Mouse (Mus musculus) midbrain, embryonic 16.5 days (tissue): ENCODE data around the gene Dock7. TPM values are rescaled to one million over a fixed set of nuclear protein-coding genes. Genes with fewer than 3 reads are reported as not detected.
A peak's percentile ranks its signal among the peaks of the same experiment; 100 is the strongest.

Source experiments
- ATAC-seq: fragments of 200-750 bp; cut with Nextera tagmentation; 2 replicates; pipeline ENCODE4 v1.8.0; 2017; ENCODE audit warnings: moderate TSS enrichment
- H3K27ac ChIP-seq: fragments of 300-500 bp; sonication (generic); 2 replicates; pipeline ENCODE4 v1.5.1; 2014; ENCODE audit warnings: mild to moderate bottlenecking, low read length, mixed read lengths
- H3K27me3 ChIP-seq: fragments of 300-500 bp; sonication (generic); 2 replicates; pipeline ENCODE4 v1.6.1; 2014; ENCODE audit warnings: low read depth, low read length, mixed read lengths; ENCODE audit not compliant: control insufficient read depth, insufficient read depth
- H3K36me3 ChIP-seq: fragments of 300-500 bp; sonication (generic); 2 replicates; pipeline ENCODE4 v1.6.1; 2014; ENCODE audit warnings: mild to moderate bottlenecking, low read length, moderate library complexity, mixed read lengths; ENCODE audit not compliant: control insufficient read depth, insufficient read depth
- H3K4me1 ChIP-seq: fragments of 300-500 bp; sonication (generic); 2 replicates; pipeline ENCODE4 v1.6.1; 2014; ENCODE audit warnings: mild to moderate bottlenecking, low read length, mixed read lengths; ENCODE audit not compliant: control insufficient read depth, insufficient read depth
- H3K4me2 ChIP-seq: fragments of 300-500 bp; sonication (generic); 2 replicates; pipeline ENCODE4 v1.6.1; 2014; ENCODE audit warnings: mild to moderate bottlenecking, low read length, mixed read lengths
- H3K4me3 ChIP-seq: fragments of 300-500 bp; sonication (generic); 2 replicates; pipeline ENCODE4 v1.5.1; 2014; ENCODE audit warnings: low read depth, mild to moderate bottlenecking, low read length, moderate library complexity, mixed read lengths
- H3K9ac ChIP-seq: fragments of 300-500 bp; sonication (generic); 2 replicates; pipeline ENCODE4 v1.6.1; 2014; ENCODE audit warnings: low read depth, low read length, mixed read lengths
- H3K9me3 ChIP-seq: fragments of 300-500 bp; sonication (generic); replicated peaks from 2 replicates; pipeline ENCODE4 v1.6.1; 2014; ENCODE audit warnings: mild to moderate bottlenecking, low read length, mixed read lengths; ENCODE audit not compliant: control insufficient read depth, poor library complexity, severe bottlenecking
- WGBS: fragments of 180-500 bp; shearing (Covaris S2); extraction: QIAGEN DNeasy Blood & Tissue Kit; methylation state at CpG from one replicate; pipeline ENCODE4 v1.1.7; 2014; 5-methylcytosine and 5-hydroxymethylcytosine counted together
- polyA plus RNA-seq: library from polyadenylated mRNA; unstranded; fragments of >200 nt; fragmentation: Nextera tagmentation; extraction: Ambion mirVana; gene quantifications from 2 replicates; pipeline ENCODE4 v1.2.1, GENCODE M21; 2015

Dock7 gene
- 64.4 and 74.4 TPM in 2 replicates for polyA plus RNA-seq

DNA sequence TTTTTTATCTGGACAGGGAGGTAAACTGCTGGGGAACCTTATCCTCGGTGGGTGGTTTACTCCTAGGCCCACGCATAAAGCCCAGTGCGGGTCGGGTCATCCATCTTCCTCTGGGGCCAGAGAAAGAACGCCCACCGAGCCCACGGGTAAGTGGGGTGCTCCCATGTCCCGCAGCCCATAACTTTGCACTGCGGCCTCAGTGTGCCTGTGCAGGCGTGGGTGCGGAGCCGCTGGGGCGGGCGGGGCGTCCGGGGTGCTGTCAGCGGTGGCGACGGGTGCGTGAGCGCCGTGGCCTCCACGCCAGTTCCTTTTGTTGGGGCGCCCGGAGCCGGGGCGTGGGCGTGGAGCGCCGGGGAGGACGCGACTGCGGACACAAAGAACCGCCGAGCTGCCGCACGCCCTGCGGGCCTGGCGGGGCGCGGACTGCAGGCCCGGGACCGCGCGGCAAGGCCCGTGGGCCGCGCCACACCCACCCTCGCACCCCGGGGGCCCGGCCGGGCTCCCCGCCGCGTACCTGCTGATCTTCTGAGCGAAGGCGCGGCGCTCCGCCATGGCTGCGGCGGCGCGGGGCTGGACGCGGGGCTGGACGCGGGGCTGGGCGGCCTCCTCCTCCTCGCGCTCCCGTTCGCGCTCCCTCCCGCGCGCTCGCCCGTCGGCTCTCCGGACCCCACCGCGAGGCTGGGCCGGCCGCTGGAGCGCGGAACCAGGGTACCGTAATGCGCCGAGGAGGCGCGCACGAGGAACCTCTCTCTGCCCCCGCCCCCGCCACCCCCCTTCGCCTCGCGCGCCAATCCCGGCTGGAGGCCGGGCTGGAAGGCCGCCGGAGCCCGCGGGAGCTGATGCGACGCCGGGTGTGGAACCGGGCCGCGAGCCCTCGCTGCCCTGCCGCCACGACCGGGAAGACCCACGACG is at the start of gene Dock7:
Dock7 (minus strand) TSS at position 705 of the 912 bp plus-strand sequence.
- Histone ChIP-seq H3K4me3 (peak within 1 kb of the TSS; percentile 87), H3K4me1 (peaks cover 36% of the 10 kb centered on the region), H3K9ac (peak within 1 kb of the TSS; percentile 99), H3K36me3 (no peaks in the 10 kb centered on the region), H3K27ac (peak within 1 kb of the TSS; percentile 96), H3K4me2 (peak within 1 kb of the TSS; percentile 67), H3K27me3 (no peaks in the 10 kb centered on the region), H3K9me3 (no peaks in the 10 kb centered on the region)
- under 1% methylated on average over 88 of the region's 117 CpGs for WGBS
- peak; percentile 94 for ATAC-seq

GRCm38 (mm10) chr4:99168869-99169268 is 48.2 kb upstream of the Dock7 start:
- ATAC-seq = no peak
- Histone ChIP-seq H3K9me3 (no peaks in the 10 kb centered on the region), H3K27ac (no peak overlapping the region), H3K27me3 (no peaks in the 10 kb centered on the region), H3K36me3 (no peaks in the 10 kb centered on the region), H3K4me3 (no peak overlapping the region), H3K9ac (no peak overlapping the region), H3K4me1 (no peaks in the 10 kb centered on the region), H3K4me2 (no peak overlapping the region)
- WGBS = 96% methylated on average over 5 of the region's 5 CpGs

GRCm38 (mm10) chr4:99163547-99163946 is 42.8 kb upstream of the Dock7 start:
- no peak overlapping the region for H3K4me3 ChIP-seq
- WGBS = 7% methylated on average over 4 of the region's 4 CpGs
- no peak overlapping the region for H3K27ac ChIP-seq
- peaks cover 8% of the 10 kb centered on the region; the same call in 1 of the 2 replicates for H3K4me1 ChIP-seq
- no peak overlapping the region for H3K4me2 ChIP-seq
- no peaks in the 10 kb centered on the region for H3K9me3 ChIP-seq
- no peak for ATAC-seq
- no peaks in the 10 kb centered on the region for H3K36me3 ChIP-seq
- no peaks in the 10 kb centered on the region for H3K27me3 ChIP-seq
- no peak overlapping the region for H3K9ac ChIP-seq

GRCm38 (mm10) chr4:99163001-99163400 is 42.3 kb upstream of the Dock7 start:
- WGBS = 37% methylated on average over 9 of the region's 9 CpGs
- Histone ChIP-seq H3K4me2 (no peak overlapping the region), H3K4me1 (peaks cover 8% of the 10 kb centered on the region; the same call in 1 of the 2 replicates), H3K27ac (no peak overlapping the region), H3K36me3 (no peaks in the 10 kb centered on the region), H3K4me3 (no peak overlapping the region), H3K27me3 (no peaks in the 10 kb centered on the region), H3K9ac (no peak overlapping the region), H3K9me3 (no peaks in the 10 kb centered on the region)
- ATAC-seq = no peak

- Histone ChIP-seq H3K4me3 (no peak overlapping the region), H3K4me2 (no peak overlapping the region), H3K36me3 (no peaks in the 10 kb centered on the region), H3K27ac (no peak overlapping the region), H3K9ac (no peak overlapping the region), H3K27me3 (no peaks in the 10 kb centered on the region), H3K4me1 (peaks cover 8% of the 10 kb centered on the region; the same call in 1 of the 2 replicates), H3K9me3 (no peaks in the 10 kb centered on the region)
- no peak for ATAC-seq
- 6% methylated on average over 6 of the region's 6 CpGs for WGBS
Observed at GRCm38 (mm10) chr4:99161457-99161971, 40.8 kb upstream of the Dock7 start.

DNA sequence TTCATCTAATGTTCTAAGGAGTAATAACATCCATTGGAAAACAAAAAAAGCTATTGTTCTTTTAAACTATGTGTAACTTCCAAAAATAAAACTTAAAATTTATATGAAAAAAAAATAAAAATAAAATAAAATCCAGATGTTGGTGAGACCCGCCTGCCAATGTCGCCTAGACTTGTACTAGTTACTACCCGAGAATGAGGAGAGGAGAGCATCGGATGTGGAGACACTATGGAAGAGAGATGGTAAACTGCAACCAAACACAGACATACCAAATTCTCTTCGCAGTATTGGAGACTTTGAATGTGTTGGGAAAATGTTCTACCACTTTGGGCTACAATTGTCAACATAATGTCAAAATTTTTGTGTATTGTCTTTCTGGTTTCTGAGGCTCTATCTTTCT is 40.2 kb upstream of the Dock7 start:
- 17% methylated on average over 5 of the region's 5 CpGs for WGBS
- Histone ChIP-seq H3K4me3 (no peak overlapping the region), H3K4me1 (peaks cover 8% of the 10 kb centered on the region; the same call in 1 of the 2 replicates), H3K4me2 (no peak overlapping the region), H3K27me3 (no peaks in the 10 kb centered on the region), H3K36me3 (no peaks in the 10 kb centered on the region), H3K9me3 (no peaks in the 10 kb centered on the region), H3K27ac (no peak overlapping the region), H3K9ac (no peak overlapping the region)
- ATAC-seq = no peak

DNA sequence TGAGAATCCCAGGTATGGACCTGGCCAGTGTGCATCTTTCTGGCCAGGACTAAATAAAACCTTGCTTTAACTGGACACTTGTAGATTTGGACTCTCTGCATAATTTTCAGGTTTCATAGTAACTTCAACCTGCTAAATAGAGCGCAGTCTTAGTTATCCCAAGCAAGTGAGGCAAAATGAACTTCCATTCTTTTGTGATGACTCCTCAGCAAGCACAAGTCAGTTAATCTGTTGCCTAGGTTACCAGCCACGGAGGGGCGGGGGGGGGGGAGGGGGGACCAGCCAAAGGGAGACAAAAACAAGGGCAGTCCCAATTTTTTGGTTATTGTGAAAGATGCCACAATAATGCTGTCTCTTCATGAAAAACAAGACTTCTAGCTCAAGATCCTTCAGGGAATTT is 39.7 kb upstream of the Dock7 start:
- ATAC-seq = no peak
- Histone ChIP-seq H3K27me3 (no peaks in the 10 kb centered on the region), H3K27ac (no peak overlapping the region), H3K9me3 (no peaks in the 10 kb centered on the region), H3K4me1 (peaks cover 8% of the 10 kb centered on the region; the same call in 1 of the 2 replicates), H3K4me2 (no peak overlapping the region), H3K4me3 (no peak overlapping the region), H3K9ac (no peak overlapping the region), H3K36me3 (no peaks in the 10 kb centered on the region)
- WGBS = 7% methylated on average over 3 of the region's 3 CpGs

- Histone ChIP-seq H3K4me2 (no peak overlapping the region), H3K4me3 (no peak overlapping the region), H3K4me1 (peaks cover 8% of the 10 kb centered on the region; the same call in 1 of the 2 replicates), H3K36me3 (no peaks in the 10 kb centered on the region), H3K27ac (no peak overlapping the region), H3K27me3 (no peaks in the 10 kb centered on the region), H3K9me3 (no peaks in the 10 kb centered on the region), H3K9ac (no peak overlapping the region)
- 91% methylated on average over 5 of the region's 5 CpGs for WGBS
- no peak for ATAC-seq
Observed at GRCm38 (mm10) chr4:99158495-99158894, 37.8 kb upstream of the Dock7 start.
